Mouse (Mus musculus) lung, embryonic 15.5 days (tissue): ENCODE measurements around the gene Plppr2. TPM values are rescaled to one million over a fixed set of nuclear protein-coding genes. Genes with fewer than 3 reads are reported as not detected.

Experiments
- ATAC-seq: fragments of 200-750 bp; cut with Nextera tagmentation; 2 replicates; pipeline ENCODE4 v1.8.0; 2017; ENCODE audit warnings: moderate number of reproducible peaks, borderline replicate concordance; ENCODE audit not compliant: low FRiP score, low TSS enrichment; ENCODE audit errors: extremely low read depth
- H3K27ac ChIP-seq: fragments of 300-500 bp; sonication (generic); 2 replicates; pipeline ENCODE4 v1.5.1; 2015; ENCODE audit warnings: moderate library complexity, mild to moderate bottlenecking, inconsistent platforms
- H3K27me3 ChIP-seq: fragments of 300-500 bp; sonication (generic); 2 replicates; pipeline ENCODE4 v1.6.1; 2015; ENCODE audit warnings: inconsistent platforms
- H3K36me3 ChIP-seq: fragments of 300-500 bp; sonication (generic); 2 replicates; pipeline ENCODE4 v1.6.1; 2015; ENCODE audit warnings: inconsistent platforms
- H3K4me1 ChIP-seq: fragments of 300-500 bp; sonication (generic); 2 replicates; pipeline ENCODE4 v1.6.1; 2015; ENCODE audit warnings: inconsistent platforms
- H3K4me2 ChIP-seq: fragments of 300-500 bp; sonication (generic); 2 replicates; pipeline ENCODE4 v1.6.1; 2015; ENCODE audit warnings: inconsistent platforms, mild to moderate bottlenecking, moderate library complexity
- H3K4me3 ChIP-seq: fragments of 300-500 bp; sonication (generic); 2 replicates; pipeline ENCODE4 v1.5.1; 2015; ENCODE audit warnings: mild to moderate bottlenecking, inconsistent platforms
- H3K9ac ChIP-seq: fragments of 300-500 bp; sonication (generic); 2 replicates; pipeline ENCODE4 v1.6.1; 2015; ENCODE audit warnings: inconsistent platforms
- H3K9me3 ChIP-seq: fragments of 300-500 bp; sonication (generic); 2 replicates; pipeline ENCODE4 v1.6.1; 2016; ENCODE audit warnings: inconsistent platforms
- WGBS: fragments of 180-500 bp; shearing (Covaris S2); methylation state at CpG from one replicate; pipeline ENCODE4 v1.1.7; 2015; 5-methylcytosine and 5-hydroxymethylcytosine counted together
- polyA plus RNA-seq: library from polyadenylated mRNA; unstranded; fragments of >200 nt; fragmentation: Nextera tagmentation; extraction: Ambion mirVana; gene quantifications from 2 replicates; pipeline ENCODE4 v1.2.1, GENCODE M21; 2015

Gene Plppr2
- polyA plus RNA-seq, 1 experiment from 2014 or later, result 8.0 TPM

GRCm38 (mm10) chr9:21923036-21923435 is 13.8 kb upstream of the Plppr2 start:
- H3K9me3 ChIP-seq, result no peaks in the 10 kb centered on the region
- H3K4me2 ChIP-seq, result no peak overlapping the region
- ATAC-seq, result no peak
- 0 out of 2 replicates have a peak, but pooled peaks cover 4% of the 10 kb centered on the region for H3K36me3 ChIP-seq
- peaks cover 33% of the 10 kb centered on the region for H3K4me1 ChIP-seq
- no peak overlapping the region for H3K9ac ChIP-seq
- WGBS, result 79% methylated on average over 4 of the region's 4 CpGs
- H3K27me3 ChIP-seq, result no peaks in the 10 kb centered on the region
- no peak overlapping the region; the same call in 1 of the 2 replicates for H3K27ac ChIP-seq
- H3K4me3 ChIP-seq, result no peak overlapping the region

DNA sequence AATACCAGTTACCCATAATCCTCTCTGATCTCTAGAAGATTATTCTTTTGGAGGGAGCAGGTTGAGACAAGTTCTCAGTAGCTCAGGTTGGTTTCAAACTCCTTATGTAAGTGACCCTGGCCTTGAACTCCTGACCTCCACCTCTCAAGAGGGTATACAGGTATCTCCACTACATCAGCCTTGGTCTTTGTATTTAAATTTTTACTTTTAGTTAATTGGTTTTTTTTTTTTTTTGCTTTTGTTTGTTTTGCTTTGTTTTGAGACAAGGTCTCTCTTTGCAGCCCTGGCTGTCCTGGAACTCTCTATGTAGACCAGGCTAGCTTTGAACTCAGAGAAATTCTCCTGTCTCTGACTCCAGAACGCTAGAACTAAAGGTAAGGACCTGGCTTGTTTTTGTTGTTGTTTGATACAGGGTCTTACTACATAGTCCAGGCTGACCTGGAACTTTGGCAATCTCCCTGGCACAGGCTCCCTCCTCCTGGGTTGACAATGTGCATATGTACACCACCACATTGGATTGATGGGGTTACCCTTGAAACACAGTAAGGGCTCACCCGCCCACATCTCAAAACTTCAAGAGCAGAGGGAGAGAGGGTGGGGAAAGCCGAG is 13.2 kb upstream of the Plppr2 start:
- Histone ChIP-seq H3K4me3 (no peak overlapping the region), H3K9ac (no peak overlapping the region), H3K27ac (peak overlapping the region; percentile 80), H3K36me3 (0 out of 2 replicates have a peak, but pooled peaks cover 4% of the 10 kb centered on the region), H3K4me2 (no peak overlapping the region), H3K9me3 (no peaks in the 10 kb centered on the region), H3K4me1 (peaks cover 28% of the 10 kb centered on the region), H3K27me3 (no peaks in the 10 kb centered on the region)
- no peak; the same call in 1 of the 2 replicates for ATAC-seq
- 16% methylated on average over 3 of the region's 3 CpGs for WGBS

- H3K4me3 ChIP-seq, result no peak overlapping the region
Measured at GRCm38 (mm10) chr9:21924099-21924493, 12.7 kb upstream of the Plppr2 start.

GRCm38 (mm10) chr9:21925034-21925433 is 11.8 kb upstream of the Plppr2 start:
- 84% methylated on average over 3 of the region's 3 CpGs for WGBS
- Histone ChIP-seq H3K9me3 (no peaks in the 10 kb centered on the region), H3K9ac (no peak overlapping the region), H3K4me3 (no peak overlapping the region), H3K27ac (no peak overlapping the region), H3K36me3 (0 out of 2 replicates have a peak, but pooled peaks cover 4% of the 10 kb centered on the region), H3K4me1 (peaks cover 23% of the 10 kb centered on the region), H3K4me2 (no peak overlapping the region), H3K27me3 (no peaks in the 10 kb centered on the region)
- ATAC-seq, result no peak

More at GRCm38 (mm10) chr9:21924099-21924493, 12.7 kb upstream of the Plppr2 start:
- Histone ChIP-seq H3K9me3 (no peaks in the 10 kb centered on the region), H3K27ac (peak overlapping the region; percentile 80), H3K4me2 (no peak overlapping the region), H3K9ac (no peak overlapping the region), H3K27me3 (no peaks in the 10 kb centered on the region), H3K36me3 (0 out of 2 replicates have a peak, but pooled peaks cover 4% of the 10 kb centered on the region), H3K4me1 (peaks cover 23% of the 10 kb centered on the region)
- WGBS, result 23% methylated on average over 6 of the region's 6 CpGs
- peak; percentile 83 for ATAC-seq

- Histone ChIP-seq H3K9me3 (no peaks in the 10 kb centered on the region), H3K4me2 (no peak overlapping the region; the same call in 1 of the 2 replicates), H3K36me3 (0 out of 2 replicates have a peak, but pooled peaks cover 4% of the 10 kb centered on the region), H3K27ac (no peak overlapping the region), H3K27me3 (no peaks in the 10 kb centered on the region), H3K4me1 (peaks cover 23% of the 10 kb centered on the region), H3K9ac (no peak overlapping the region), H3K4me3 (no peak overlapping the region)
- WGBS, result 90% methylated on average over 1 of the region's 1 CpGs
- ATAC-seq, result no peak
Measured at GRCm38 (mm10) chr9:21925506-21925905, 11.3 kb upstream of the Plppr2 start.

DNA sequence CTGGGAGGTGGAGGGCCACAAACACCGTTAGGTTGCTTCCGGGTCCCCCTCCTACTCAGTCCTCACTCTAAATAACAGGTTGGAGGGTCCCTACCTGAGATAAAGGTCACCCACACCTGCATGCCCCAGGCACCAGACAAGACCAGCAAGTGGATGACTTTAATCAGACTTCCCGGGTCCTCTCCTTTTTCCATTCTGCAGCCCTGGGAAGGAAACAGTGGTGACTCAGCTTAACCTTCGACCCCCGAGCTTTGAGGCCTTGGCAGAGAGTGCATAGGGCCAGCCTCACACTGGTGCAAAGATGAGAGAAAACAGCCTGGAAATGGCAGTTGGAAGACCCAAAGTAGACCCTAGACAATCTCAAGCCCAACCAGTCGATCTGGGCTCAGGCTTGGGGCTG is 10.7 kb upstream of the Plppr2 start:
- Histone ChIP-seq H3K4me3 (peak overlapping the region; percentile 55), H3K27me3 (no peaks in the 10 kb centered on the region), H3K9me3 (no peaks in the 10 kb centered on the region), H3K4me1 (peaks cover 23% of the 10 kb centered on the region), H3K9ac (peak overlapping the region; percentile 57; the same call in 1 of the 2 replicates), H3K36me3 (0 out of 2 replicates have a peak, but pooled peaks cover 4% of the 10 kb centered on the region), H3K27ac (no peak overlapping the region), H3K4me2 (peak overlapping the region; percentile 77)
- WGBS, result 70% methylated on average over 6 of the region's 6 CpGs
- ATAC-seq, result no peak

DNA sequence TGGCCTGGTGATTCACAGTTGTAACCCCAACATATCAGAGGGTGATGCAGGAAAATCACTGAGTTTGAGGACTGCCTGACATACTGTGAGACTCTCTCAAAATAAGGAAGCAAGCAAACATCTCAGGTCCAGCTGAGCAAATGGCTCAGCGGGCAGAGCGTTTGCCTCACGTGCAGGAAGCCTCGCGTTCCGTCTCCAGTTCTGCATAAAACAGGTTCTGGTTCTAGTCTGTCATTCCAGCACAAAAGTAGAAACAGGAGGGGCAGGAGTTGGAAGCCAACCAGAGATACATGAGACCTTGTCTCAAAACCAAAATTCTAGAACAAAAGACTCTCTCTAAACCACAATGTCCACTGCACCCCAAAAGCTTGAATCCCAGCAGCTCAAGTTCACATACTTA is 10.0 kb upstream of the Plppr2 start:
- Histone ChIP-seq H3K9me3 (no peaks in the 10 kb centered on the region), H3K4me1 (peaks cover 23% of the 10 kb centered on the region), H3K4me3 (peak overlapping the region; percentile 55), H3K4me2 (peak overlapping the region; percentile 77), H3K9ac (peak overlapping the region; percentile 57), H3K27me3 (no peaks in the 10 kb centered on the region), H3K36me3 (0 out of 2 replicates have a peak, but pooled peaks cover 4% of the 10 kb centered on the region), H3K27ac (peak overlapping the region; percentile 58)
- WGBS, result 1% methylated on average over 6 of the region's 6 CpGs
- ATAC-seq, result no peak

- Histone ChIP-seq H3K27me3 (no peaks in the 10 kb centered on the region), H3K9ac (peak within 1 kb of the TSS; percentile 57), H3K36me3 (0 out of 2 replicates have a peak, but pooled peaks cover 4% of the 10 kb centered on the region), H3K4me1 (peaks cover 23% of the 10 kb centered on the region), H3K4me3 (peak within 1 kb of the TSS; percentile 55), H3K27ac (peak within 1 kb of the TSS; percentile 58), H3K9me3 (no peaks in the 10 kb centered on the region), H3K4me2 (peak within 1 kb of the TSS; percentile 77)
- under 1% methylated on average over 28 of the region's 28 CpGs for WGBS
- peak; percentile 96 for ATAC-seq
Measured at GRCm38 (mm10) chr9:21927208-21927753, 9.6 kb upstream of the Plppr2 start, which contains the start of the genes Ccdc159 and Tmem205. Gene Ccdc159, plus strand, starts transcription at chr9:21927471. Gene Tmem205, minus strand, starts transcription at chr9:21927556.

DNA sequence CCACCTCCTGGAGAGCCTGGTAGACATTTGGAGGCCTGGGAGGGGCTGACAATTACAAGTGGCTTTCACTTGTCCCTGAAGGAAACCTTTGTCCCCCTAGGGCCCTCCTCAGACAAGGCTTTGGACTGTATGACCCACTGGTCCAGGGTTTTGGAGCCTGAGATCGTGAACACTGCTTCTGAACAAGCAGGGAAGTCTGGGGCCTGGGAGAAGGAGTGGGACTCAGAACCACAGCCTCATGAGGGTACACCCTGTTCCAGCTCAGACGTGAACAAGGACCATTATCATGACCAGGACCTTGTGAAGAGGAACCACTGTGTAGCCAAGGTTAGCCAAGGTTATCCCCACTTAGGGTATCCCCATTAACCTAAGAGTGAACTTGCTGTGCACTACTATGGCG is 7.6 kb upstream of the Plppr2 start:
- no peak for ATAC-seq
- Histone ChIP-seq H3K36me3 (0 out of 2 replicates have a peak, but pooled peaks cover 4% of the 10 kb centered on the region), H3K4me2 (no peak overlapping the region), H3K27me3 (no peaks in the 10 kb centered on the region), H3K4me1 (peaks cover 14% of the 10 kb centered on the region), H3K4me3 (no peak overlapping the region), H3K9ac (no peak overlapping the region), H3K9me3 (no peaks in the 10 kb centered on the region), H3K27ac (no peak overlapping the region)
- WGBS, result 73% methylated on average over 3 of the region's 3 CpGs

- H3K36me3 ChIP-seq, result no peaks in the 10 kb centered on the region
- no peak overlapping the region for H3K4me3 ChIP-seq
- H3K27ac ChIP-seq, result no peak overlapping the region
- 42% methylated on average over 2 of the region's 2 CpGs for WGBS
- H3K4me2 ChIP-seq, result no peak overlapping the region
- peaks cover 9% of the 10 kb centered on the region for H3K4me1 ChIP-seq
- H3K27me3 ChIP-seq, result no peaks in the 10 kb centered on the region
- ATAC-seq, result no peak
- H3K9ac ChIP-seq, result no peak overlapping the region
- H3K9me3 ChIP-seq, result no peaks in the 10 kb centered on the region
Measured at GRCm38 (mm10) chr9:21932006-21932405, 4.8 kb upstream of the Plppr2 start.

DNA sequence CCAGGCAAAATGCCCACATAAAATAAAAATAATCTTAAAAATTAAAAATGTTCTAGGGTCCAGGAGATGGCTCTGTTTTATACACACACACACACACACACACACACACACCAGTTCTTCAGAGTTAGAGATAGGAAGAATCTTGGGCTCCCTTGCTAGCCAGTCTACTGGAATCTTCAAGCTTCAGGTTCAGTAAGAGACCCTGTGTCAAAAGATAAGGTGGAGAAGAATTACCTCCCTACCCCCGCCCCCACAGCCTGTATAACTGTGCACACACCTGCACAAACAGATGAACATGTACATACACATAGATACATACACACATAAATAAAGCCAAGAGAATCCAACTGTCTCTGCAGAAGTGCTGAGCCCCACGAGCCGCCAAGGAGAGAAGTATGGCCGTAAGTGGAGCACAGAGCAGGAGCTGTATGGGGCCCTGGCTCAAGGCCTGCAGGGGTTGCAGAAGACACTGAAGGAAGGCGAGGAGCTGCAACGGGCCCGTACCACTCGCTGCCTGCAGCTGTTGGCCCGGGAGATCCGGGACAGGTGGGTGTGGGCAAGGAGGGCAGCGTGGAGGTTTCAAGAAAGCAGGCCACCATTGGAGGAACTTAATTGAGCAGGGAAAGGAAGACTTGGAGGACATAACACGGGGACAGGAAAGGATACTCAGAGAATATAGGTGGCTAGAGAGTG is 4.2 kb upstream of the Plppr2 start:
- Histone ChIP-seq H3K27me3 (no peaks in the 10 kb centered on the region), H3K9ac (no peak overlapping the region), H3K27ac (no peak overlapping the region), H3K4me3 (no peak overlapping the region), H3K4me2 (no peak overlapping the region), H3K36me3 (no peaks in the 10 kb centered on the region), H3K9me3 (no peaks in the 10 kb centered on the region), H3K4me1 (peaks cover 11% of the 10 kb centered on the region)
- ATAC-seq, result no peak
- 60% methylated on average over 12 of the region's 12 CpGs for WGBS

- Histone ChIP-seq H3K9me3 (no peaks in the 10 kb centered on the region), H3K27me3 (no peaks in the 10 kb centered on the region), H3K9ac (no peak overlapping the region), H3K36me3 (no peaks in the 10 kb centered on the region), H3K4me2 (no peak overlapping the region), H3K4me1 (peaks cover 15% of the 10 kb centered on the region), H3K27ac (no peak overlapping the region), H3K4me3 (no peak overlapping the region)
- WGBS, result 87% methylated on average over 12 of the region's 12 CpGs
- no peak for ATAC-seq
Measured at GRCm38 (mm10) chr9:21934021-21934420, 2.8 kb upstream of the Plppr2 start.
